Mouse (Mus musculus) spleen, adult 2 months (tissue): Measurements from ENCODE around the gene Ak2.

Experiments used
- CTCF ChIP-seq: fragments of 200-500 bp; IDR thresholded peaks from 2 replicates; pipeline ENCODE4 v1.5.1; 2011; ENCODE audit warnings: mild to moderate bottlenecking, inconsistent platforms; ENCODE audit not compliant: insufficient read depth, insufficient read length, insufficient replicate concordance; ENCODE audit errors: extremely low read depth
- POLR2A ChIP-seq: fragments of 200-500 bp; IDR thresholded peaks from 2 replicates; pipeline ENCODE4 v1.6.1; 2011; ENCODE audit warnings: low read depth, low read length, inconsistent platforms

- TF ChIP-seq CTCF: no peak
- TF ChIP-seq POLR2A: no peak
Observed at GRCm38 (mm10) chr4:129021886-129022285, 30.1 kb downstream of the Ak2 start.
